Mouse (Mus musculus) testis, adult 2 months (tissue): ENCODE measurements around the gene Slc24a3. TPM values are rescaled to one million over a fixed set of nuclear protein-coding genes. Genes with fewer than 3 reads are reported as not detected.

ENCODE experiments used
- H3K27ac ChIP-seq: fragments of 200-500 bp; 2 replicates; pipeline ENCODE4 v1.5.1; 2012; ENCODE audit warnings: low read depth, low read length; ENCODE audit not compliant: control insufficient read depth, insufficient read depth
- H3K27me3 ChIP-seq: fragments of 200-500 bp; 2 replicates; pipeline ENCODE4 v1.6.1; 2012; ENCODE audit warnings: mild to moderate bottlenecking, low read length, moderate library complexity; ENCODE audit not compliant: control insufficient read depth, insufficient read depth
- H3K36me3 ChIP-seq: fragments of 200-500 bp; 2 replicates; pipeline ENCODE4 v1.6.1; 2012; ENCODE audit warnings: mild to moderate bottlenecking, low read length; ENCODE audit not compliant: control insufficient read depth, insufficient read depth
- H3K4me1 ChIP-seq: fragments of 200-500 bp; 2 replicates; pipeline ENCODE4 v1.6.1; 2012; ENCODE audit warnings: low read length; ENCODE audit not compliant: control insufficient read depth, insufficient read depth
- H3K4me3 ChIP-seq: fragments of 200-500 bp; 2 replicates; pipeline ENCODE4 v1.5.1; 2012; ENCODE audit warnings: low read depth, mild to moderate bottlenecking, low read length, moderate library complexity, mixed read lengths; ENCODE audit not compliant: control insufficient read depth
- CTCF ChIP-seq: fragments of 200-500 bp; IDR thresholded peaks from 2 replicates; pipeline ENCODE4 v1.5.1; 2012; ENCODE audit warnings: low read depth, mild to moderate bottlenecking, inconsistent platforms, low read length, moderate library complexity; ENCODE audit not compliant: control insufficient read depth, insufficient read depth, insufficient replicate concordance
- POLR2A ChIP-seq: fragments of 200-500 bp; IDR thresholded peaks from 2 replicates; pipeline ENCODE4 v1.6.1; 2012; ENCODE audit warnings: low read depth, mild to moderate bottlenecking, inconsistent platforms, low read length, moderate library complexity; ENCODE audit not compliant: control insufficient read depth
- polyA plus RNA-seq: library from polyadenylated mRNA; depleted of rRNA; stranded (reverse); fragments of >200 nt; gene quantifications from 2 replicates; pipeline ENCODE4 v1.2.3, GENCODE M21; 2012

Gene Slc24a3
- polyA plus RNA-seq, 1 experiment: 9.3 TPM

GRCm38 (mm10) chr2:145307231-145307883, 139.8 kb downstream of the Slc24a3 start:
- TF ChIP-seq CTCF: no peak
- TF ChIP-seq POLR2A: no peak
- no peak overlapping the region for H3K4me3 ChIP-seq

DNA sequence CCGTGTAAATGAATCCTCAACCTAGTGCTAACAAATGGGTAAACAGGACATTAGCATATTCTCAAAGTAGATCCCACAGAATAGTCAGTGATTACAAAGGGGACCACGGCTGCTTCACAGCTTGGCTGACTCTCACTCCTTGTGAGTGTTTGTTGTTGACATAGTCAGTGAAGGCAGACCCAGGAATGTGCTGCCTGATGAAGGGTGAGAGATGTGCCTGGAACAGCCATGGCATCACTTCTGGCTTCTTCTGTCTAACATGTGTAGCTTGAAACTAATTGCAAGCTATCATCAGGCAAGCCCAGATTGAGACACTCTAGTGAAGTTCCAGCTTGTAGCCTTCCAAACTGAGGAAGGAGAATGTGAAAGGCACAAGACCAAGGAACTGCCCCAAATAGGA, 151.4 kb downstream of the Slc24a3 start:
- no peak for TF ChIP-seq CTCF
- no peak for TF ChIP-seq POLR2A

More at GRCm38 (mm10) chr2:145307231-145307883, 139.8 kb downstream of the Slc24a3 start:
- no peaks in the 10 kb centered on the region for H3K4me1 ChIP-seq
- H3K36me3 ChIP-seq: no peaks in the 10 kb centered on the region
- no peaks in the 10 kb centered on the region for H3K27me3 ChIP-seq
- H3K27ac ChIP-seq: no peak overlapping the region

GRCm38 (mm10) chr2:145321287-145321686, 153.7 kb downstream of the Slc24a3 start:
- H3K27ac ChIP-seq: no peak overlapping the region
- no peaks in the 10 kb centered on the region for H3K4me1 ChIP-seq
- TF ChIP-seq POLR2A (no peak), CTCF (no peak)
- H3K36me3 ChIP-seq: no peaks in the 10 kb centered on the region
- no peak overlapping the region for H3K4me3 ChIP-seq
- H3K27me3 ChIP-seq: no peaks in the 10 kb centered on the region

More for the DNA sequence above, 151.4 kb downstream of the Slc24a3 start:
- Histone ChIP-seq H3K4me3 (no peak overlapping the region), H3K27ac (no peak overlapping the region), H3K27me3 (no peaks in the 10 kb centered on the region), H3K36me3 (no peaks in the 10 kb centered on the region), H3K4me1 (no peaks in the 10 kb centered on the region)

- TF ChIP-seq CTCF: no peak
- no peak for TF ChIP-seq POLR2A
Measured at GRCm38 (mm10) chr2:145321755-145322154, 154.2 kb downstream of the Slc24a3 start.

DNA sequence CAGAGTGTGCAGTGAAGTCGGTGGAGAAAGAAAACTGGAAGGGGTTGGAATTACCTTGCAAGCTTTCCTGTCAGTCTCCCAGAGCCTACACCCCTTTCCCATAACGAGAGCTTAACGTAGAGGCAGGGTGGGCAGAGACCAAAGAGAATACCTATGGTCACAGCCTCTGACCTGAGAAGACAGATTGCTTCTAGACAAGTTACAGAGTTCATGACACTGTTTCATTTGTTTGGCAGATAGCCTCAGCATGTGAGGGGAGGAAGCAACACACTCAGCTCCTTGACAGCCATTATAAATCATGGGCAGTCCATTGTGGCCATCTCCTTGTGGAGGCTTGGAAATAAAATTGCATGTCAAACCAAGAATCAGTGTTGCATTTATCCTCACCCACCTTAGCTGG, 156.9 kb downstream of the Slc24a3 start:
- TF ChIP-seq POLR2A (no peak), CTCF (no peak)
- Histone ChIP-seq H3K4me1 (no peaks in the 10 kb centered on the region), H3K4me3 (no peak overlapping the region), H3K36me3 (no peaks in the 10 kb centered on the region), H3K27ac (no peak overlapping the region), H3K27me3 (no peaks in the 10 kb centered on the region)

More at GRCm38 (mm10) chr2:145321755-145322154, 154.2 kb downstream of the Slc24a3 start:
- H3K4me1 ChIP-seq: no peaks in the 10 kb centered on the region
- H3K27me3 ChIP-seq: no peaks in the 10 kb centered on the region
- H3K4me3 ChIP-seq: no peak overlapping the region
- no peaks in the 10 kb centered on the region for H3K36me3 ChIP-seq
- H3K27ac ChIP-seq: no peak overlapping the region

GRCm38 (mm10) chr2:145325852-145326251, 158.3 kb downstream of the Slc24a3 start:
- no peaks in the 10 kb centered on the region for H3K4me1 ChIP-seq
- H3K27ac ChIP-seq: no peak overlapping the region
- TF ChIP-seq POLR2A (no peak), CTCF (no peak)
- H3K36me3 ChIP-seq: no peaks in the 10 kb centered on the region
- no peaks in the 10 kb centered on the region for H3K27me3 ChIP-seq
- H3K4me3 ChIP-seq: no peak overlapping the region

- TF ChIP-seq POLR2A (no peak), CTCF (no peak)
- no peaks in the 10 kb centered on the region for H3K36me3 ChIP-seq
- H3K4me3 ChIP-seq: no peak overlapping the region
- H3K27me3 ChIP-seq: no peaks in the 10 kb centered on the region
- H3K4me1 ChIP-seq: no peaks in the 10 kb centered on the region
- no peak overlapping the region for H3K27ac ChIP-seq
Measured at GRCm38 (mm10) chr2:145326544-145326943, 159.0 kb downstream of the Slc24a3 start.

- Histone ChIP-seq H3K4me1 (no peaks in the 10 kb centered on the region), H3K36me3 (no peaks in the 10 kb centered on the region), H3K27ac (no peak overlapping the region), H3K4me3 (no peak overlapping the region), H3K27me3 (no peaks in the 10 kb centered on the region)
- TF ChIP-seq CTCF (no peak), POLR2A (no peak)
Measured at GRCm38 (mm10) chr2:145329756-145330155, 162.2 kb downstream of the Slc24a3 start.
